Comparison of ENCODE assay signal across 16 mouse cellular contexts in genomic region chr19:9997204-9998062, GRCm38 (mm10). TPM values are rescaled to one million over a fixed set of nuclear protein-coding genes. Genes with fewer than 3 reads are reported as not detected.
"Had no signal": no experiment of that assay in that cellular context is flagged by ENCODE, and none has a peak within 500 bp of the region (broad histone marks: within the 10 kb centered on the region; RNA-seq: fewer than 3 reads in every experiment).

No protein-coding gene starts in this region.

- DNase-seq: lung, adult 18-20 months; lung, embryonic 14.5 days; lung, postnatal 10 days; lung, postnatal 4 days; right cerebral cortex, postnatal 25 days; thymus, adult 2 months; thymus, postnatal 25 days; thymus, postnatal 4 days had no signal

- H3K4me3 ChIP-seq: liver, embryonic 12.5 days; midbrain, embryonic 10.5 days; midbrain, embryonic 13.5 days; neural tube, embryonic 12.5 days; stomach, embryonic 15.5 days had no signal

- H3K4me2 ChIP-seq: liver, embryonic 12.5 days; lung, embryonic 14.5 days; midbrain, embryonic 13.5 days; neural tube, embryonic 12.5 days; stomach, embryonic 15.5 days had no signal

- H3K36me3 ChIP-seq: liver, embryonic 12.5 days; midbrain, embryonic 10.5 days; midbrain, embryonic 13.5 days; neural tube, embryonic 12.5 days; stomach, embryonic 15.5 days had no signal

- H3K27me3 ChIP-seq: midbrain, embryonic 13.5 days; neural tube, embryonic 12.5 days; stomach, embryonic 15.5 days had no signal

RNA-seq across cellular contexts. Expression of gene Best1, which starts 4.0 kb away (rescaled TPM):
- total RNA-seq: megakaryocyte, adult 5-6 weeks; megakaryocyte-erythroid progenitor cell, adult 5-6 weeks had no signal

RNA-seq across cellular contexts. Expression of gene Rab3il1, which starts 4.0 kb away (rescaled TPM):
- total RNA-seq: neutrophil, adult 5-6 weeks had no signal

RNA-seq across cellular contexts. Expression of gene Fads3, which starts 43.9 kb away (rescaled TPM):
- total RNA-seq: neutrophil, adult 5-6 weeks had no signal
